Mouse (Mus musculus) Patski (cell line): ENCODE measurements around the gene Gpc2. TPM values are rescaled to one million over a fixed set of nuclear protein-coding genes. Genes with fewer than 3 reads are reported as not detected.

Experiments used
- ATAC-seq: fragments of 100-300 bp; one replicate; pipeline ENCODE4 v1.8.0; 2021
- CTCF ChIA-PET: fragments of 350-600 bp; sonication (Branson Sonifier 250); formaldehyde crosslinking; loops from one replicate; lab custom pipeline; 2022; ENCODE audit warnings: inconsistent platforms; lab: Charles Lee
- POLR2A ChIA-PET: fragments of 350-600 bp; sonication (Branson Sonifier 250); formaldehyde crosslinking; loops from one replicate; lab custom pipeline; 2022; ENCODE audit warnings: antibody characterized with exemption, inconsistent platforms; lab: Charles Lee
- DNase-seq: peaks from one replicate; pipeline ENCODE4 v3.0.0-alpha.2; 2011; ENCODE audit warnings: low read depth, low spot score
- H3K27me3 ChIP-seq: fragments of 371-371 bp; one replicate; pipeline ENCODE4 v1.5.1; 2021
- CTCF ChIP-seq: fragments of 100-300 bp; IDR thresholded peaks from one replicate; pipeline ENCODE4 v1.5.1; 2021
- in situ Hi-C: fragments of 300-500 bp; cut with MboI; formaldehyde crosslinking; loops from 3 replicates; pipeline ENCODE4 v1.11.1; 2018; ENCODE audit warnings: low pct_unique_long_range_greater_than_20kb, mixed read lengths
- polyA plus RNA-seq: library from polyadenylated mRNA; unstranded; gene quantifications from one replicate; pipeline ENCODE4 v1.2.3, GENCODE M21; 2021

Gene Gpc2
- polyA plus RNA-seq, 1 experiment from 2014 or later = 13.9 TPM

GRCm38 (mm10) chr5:138225700-138226099 is 54.1 kb downstream of the Gpc2 start, which contains the start of gene Nxpe5:
Gene Nxpe5 (plus strand): TSS chr5:138225898.
- CTCF ChIA-PET = interaction anchor here (0.8 to 1.6 kb wide), 3 partner anchors 9 to 26 kb away, joined by 3 to 7 read pairs (median 3); no protein-coding TSS in a partner anchor
- in situ Hi-C loops = loop anchor here (10.0 kb wide), 1 partner anchor 299 kb away; no protein-coding TSS in a partner anchor
- no peaks in the 10 kb centered on the region for H3K27me3 ChIP-seq
- POLR2A ChIA-PET = interaction anchor here (1.1 kb wide), 1 partner anchor 29 kb away, joined by 3 read pairs; the partner anchor contains the start of gene Lamtor4
- ATAC-seq (no peak), DNase-seq (no peak)
- no peak for TF ChIP-seq CTCF

Other genes starting within 250 kb of the Gpc2 start
- gene Smok3c, start 226.8 kb downstream of the Gpc2 start, polyA plus RNA-seq = not detected
- 32.9 TPM for gene Zkscan1, start 194.9 kb downstream of the Gpc2 start, polyA plus RNA-seq
- gene Zscan21, start 163.1 kb downstream of the Gpc2 start, polyA plus RNA-seq = 60.4 TPM
- 11.5 TPM for gene Zfp113, start 124.3 kb downstream of the Gpc2 start, polyA plus RNA-seq
- 274 TPM for gene Cops6, start 118.9 kb downstream of the Gpc2 start, polyA plus RNA-seq
- gene Ap4m1, start 108.0 kb downstream of the Gpc2 start, polyA plus RNA-seq = 39.7 TPM
- gene Mcm7, start 107.6 kb downstream of the Gpc2 start, polyA plus RNA-seq = 104 TPM
- 60.2 TPM for gene Taf6, start 92.6 kb downstream of the Gpc2 start, polyA plus RNA-seq
- gene Cnpy4, start 92.5 kb downstream of the Gpc2 start, polyA plus RNA-seq = 68.3 TPM
- 11.4 TPM for gene Mblac1, start 85.7 kb downstream of the Gpc2 start, polyA plus RNA-seq
- 2.2 TPM for gene Nxpe5, start 54.1 kb downstream of the Gpc2 start, polyA plus RNA-seq
- 125 TPM for gene Lamtor4, start 24.5 kb downstream of the Gpc2 start, polyA plus RNA-seq
- gene BC037034, start 16.0 kb downstream of the Gpc2 start, polyA plus RNA-seq = 36.9 TPM
- 0.62 TPM for gene Gal3st4, start 7.2 kb downstream of the Gpc2 start, polyA plus RNA-seq
- gene Gm43720, start within 50 bp of the Gpc2 start, polyA plus RNA-seq = 0.01 TPM
- 4.5 TPM for gene Stag3, start 235 bp upstream of the Gpc2 start, polyA plus RNA-seq
- gene Pvrig, start 62.0 kb upstream of the Gpc2 start, polyA plus RNA-seq = not detected
- gene Zfp157, start 161.5 kb upstream of the Gpc2 start, polyA plus RNA-seq = 12.8 TPM